Mouse (Mus musculus) heart, embryonic 11.5 days (tissue): ENCODE data around the gene Rere. TPM values are rescaled to one million over a fixed set of nuclear protein-coding genes. Genes with fewer than 3 reads are reported as not detected.

Source experiments
- ATAC-seq: fragments of 200-750 bp; cut with Nextera tagmentation; replicated peaks from 2 replicates; pipeline ENCODE4 v1.8.0; 2017; ENCODE audit warnings: moderate library complexity; ENCODE audit not compliant: insufficient number of reproducible peaks, low FRiP score, low TSS enrichment
- H3K27ac ChIP-seq: fragments of 300-500 bp; sonication (generic); 2 replicates; pipeline ENCODE4 v1.5.1; 2014; ENCODE audit warnings: mild to moderate bottlenecking, low read depth, low read length
- H3K27me3 ChIP-seq: fragments of 300-500 bp; sonication (generic); 2 replicates; pipeline ENCODE4 v1.6.1; 2014; ENCODE audit warnings: mild to moderate bottlenecking, low read length, mixed read lengths; ENCODE audit not compliant: control insufficient read depth, insufficient read depth
- H3K36me3 ChIP-seq: fragments of 300-500 bp; sonication (generic); 2 replicates; pipeline ENCODE4 v1.6.1; 2014; ENCODE audit warnings: mild to moderate bottlenecking, low read length, moderate library complexity, mixed read lengths; ENCODE audit not compliant: control insufficient read depth, insufficient read depth
- H3K4me1 ChIP-seq: fragments of 300-500 bp; sonication (generic); 2 replicates; pipeline ENCODE4 v1.6.1; 2014; ENCODE audit warnings: low read length; ENCODE audit not compliant: control insufficient read depth, insufficient read depth
- H3K4me2 ChIP-seq: fragments of 300-500 bp; sonication (generic); 2 replicates; pipeline ENCODE4 v1.6.1; 2014; ENCODE audit warnings: mild to moderate bottlenecking, moderate library complexity
- H3K4me3 ChIP-seq: fragments of 300-500 bp; sonication (generic); 2 replicates; pipeline ENCODE4 v1.5.1; 2014; ENCODE audit warnings: low read depth, low read length
- H3K9ac ChIP-seq: fragments of 300-500 bp; sonication (generic); 2 replicates; pipeline ENCODE4 v1.6.1; 2014; ENCODE audit warnings: mild to moderate bottlenecking, low read depth, low read length, moderate library complexity
- H3K9me3 ChIP-seq: fragments of 300-500 bp; sonication (generic); replicated peaks from 2 replicates; pipeline ENCODE4 v1.6.1; 2016; ENCODE audit warnings: low read length; ENCODE audit not compliant: control insufficient read depth
- WGBS: fragments of 180-500 bp; shearing (Covaris S2); extraction: QIAGEN DNeasy Blood & Tissue Kit; methylation state at CpG from one replicate; pipeline ENCODE4 v1.1.7; 2014; ENCODE audit not compliant: insufficient replicate concordance; 5-methylcytosine and 5-hydroxymethylcytosine counted together
- polyA plus RNA-seq: library from polyadenylated mRNA; unstranded; fragments of >200 nt; fragmentation: Nextera tagmentation; extraction: Ambion mirVana; gene quantifications from 2 replicates; pipeline ENCODE4 v1.2.1, GENCODE M21; 2014

Rere gene
- polyA plus RNA-seq, 1 experiment from 2014 or later, result 29.1 TPM

- 5% methylated on average over 3 of the region's 3 CpGs for WGBS
- Histone ChIP-seq H3K4me3 (peak overlapping the region; percentile 92), H3K4me1 (peaks cover 38% of the 10 kb centered on the region), H3K27ac (peak overlapping the region; percentile 99), H3K36me3 (peaks cover 35% of the 10 kb centered on the region), H3K9ac (peak overlapping the region; percentile 99), H3K4me2 (peak overlapping the region; percentile 76), H3K27me3 (no peaks in the 10 kb centered on the region), H3K9me3 (no peaks in the 10 kb centered on the region)
- no peak for ATAC-seq
Observed at GRCm38 (mm10) chr4:150238433-150239086, 42.9 kb upstream of the Rere start.

GRCm38 (mm10) chr4:150239087-150239480 lies 42.4 kb upstream of the Rere start:
- Histone ChIP-seq H3K27me3 (no peaks in the 10 kb centered on the region), H3K36me3 (peaks cover 39% of the 10 kb centered on the region), H3K4me2 (peak overlapping the region; percentile 76), H3K4me3 (peak overlapping the region; percentile 92), H3K27ac (peak overlapping the region; percentile 99), H3K9me3 (no peaks in the 10 kb centered on the region), H3K9ac (peak overlapping the region; percentile 99), H3K4me1 (peaks cover 38% of the 10 kb centered on the region)
- ATAC-seq, result no peak
- 25% methylated on average over 5 of the region's 5 CpGs for WGBS

GRCm38 (mm10) chr4:150239503-150239902 lies 41.9 kb upstream of the Rere start:
- 26% methylated on average over 6 of the region's 6 CpGs for WGBS
- Histone ChIP-seq H3K4me3 (peak overlapping the region; percentile 92), H3K27ac (peak overlapping the region; percentile 99), H3K4me1 (peaks cover 37% of the 10 kb centered on the region), H3K9me3 (no peaks in the 10 kb centered on the region), H3K4me2 (peak overlapping the region; percentile 76), H3K9ac (peak overlapping the region; percentile 99), H3K36me3 (peaks cover 43% of the 10 kb centered on the region), H3K27me3 (no peaks in the 10 kb centered on the region)
- no peak for ATAC-seq

GRCm38 (mm10) chr4:150239951-150240368 lies 41.5 kb upstream of the Rere start:
- Histone ChIP-seq H3K9me3 (no peaks in the 10 kb centered on the region), H3K27me3 (no peaks in the 10 kb centered on the region), H3K4me1 (peaks cover 32% of the 10 kb centered on the region), H3K9ac (peak overlapping the region; percentile 99), H3K27ac (peak overlapping the region; percentile 99), H3K4me3 (peak overlapping the region; percentile 92), H3K36me3 (peaks cover 47% of the 10 kb centered on the region), H3K4me2 (peak overlapping the region; percentile 76)
- no peak for ATAC-seq
- WGBS, result 5% methylated on average over 6 of the region's 6 CpGs

- peak overlapping the region; percentile 46 for H3K4me2 ChIP-seq
- no peak overlapping the region for H3K27ac ChIP-seq
- no peaks in the 10 kb centered on the region for H3K27me3 ChIP-seq
- peaks cover 29% of the 10 kb centered on the region for H3K4me1 ChIP-seq
- no peaks in the 10 kb centered on the region for H3K9me3 ChIP-seq
- H3K36me3 ChIP-seq, result peaks cover 48% of the 10 kb centered on the region
- H3K4me3 ChIP-seq, result peak overlapping the region; percentile 14; the same call in 1 of the 2 replicates
- no peak for ATAC-seq
- 0 out of 2 replicates have a peak overlapping the region, but pooled peaks have one; percentile 34 for H3K9ac ChIP-seq
- WGBS, result 75% methylated on average over 1 of the region's 1 CpGs
Observed at GRCm38 (mm10) chr4:150240381-150240886, 41.0 kb upstream of the Rere start.

GRCm38 (mm10) chr4:150241708-150242107 lies 39.7 kb upstream of the Rere start:
- Histone ChIP-seq H3K9ac (peak overlapping the region; percentile 2; the same call in 1 of the 2 replicates), H3K4me3 (no peak overlapping the region), H3K36me3 (peaks cover 59% of the 10 kb centered on the region), H3K27ac (peak overlapping the region; percentile 10; the same call in 1 of the 2 replicates), H3K27me3 (no peaks in the 10 kb centered on the region), H3K9me3 (no peaks in the 10 kb centered on the region), H3K4me2 (peak overlapping the region; percentile 31), H3K4me1 (peaks cover 29% of the 10 kb centered on the region)
- 78% methylated on average over 4 of the region's 4 CpGs for WGBS
- ATAC-seq, result no peak

GRCm38 (mm10) chr4:150242745-150243144 lies 38.7 kb upstream of the Rere start:
- no peak for ATAC-seq
- H3K9ac ChIP-seq, result no peak overlapping the region
- peaks cover 67% of the 10 kb centered on the region for H3K36me3 ChIP-seq
- no peak overlapping the region for H3K27ac ChIP-seq
- H3K27me3 ChIP-seq, result no peaks in the 10 kb centered on the region
- H3K9me3 ChIP-seq, result no peaks in the 10 kb centered on the region
- no peak overlapping the region for H3K4me3 ChIP-seq
- 86% methylated on average over 5 of the region's 5 CpGs for WGBS
- H3K4me1 ChIP-seq, result peaks cover 29% of the 10 kb centered on the region
- H3K4me2 ChIP-seq, result no peak overlapping the region

- H3K9ac ChIP-seq, result no peak overlapping the region
- WGBS, result 61% methylated on average over 2 of the region's 2 CpGs
- H3K9me3 ChIP-seq, result no peaks in the 10 kb centered on the region
- peaks cover 13% of the 10 kb centered on the region for H3K4me1 ChIP-seq
- ATAC-seq, result no peak
- H3K27ac ChIP-seq, result no peak overlapping the region
- H3K4me2 ChIP-seq, result no peak overlapping the region
- no peaks in the 10 kb centered on the region for H3K27me3 ChIP-seq
- no peak overlapping the region for H3K4me3 ChIP-seq
- H3K36me3 ChIP-seq, result peaks cover 69% of the 10 kb centered on the region
Observed at GRCm38 (mm10) chr4:150245876-150246275, 35.6 kb upstream of the Rere start.
